Mouse (Mus musculus) lung, postnatal 10 days (tissue): ENCODE results near the gene Ero1l.

Source experiments
- DNase-seq: peaks from one replicate; pipeline ENCODE4 v3.0.0; 2021

Gene Ero1l

GRCm38 (mm10) chr14:45304389-45304788 lies 14.2 kb downstream of the Ero1l start:
- DNase-seq: no peak

GRCm38 (mm10) chr14:45303939-45304338 lies 14.6 kb downstream of the Ero1l start:
- no peak for DNase-seq

- DNase-seq: no peak
Measured at GRCm38 (mm10) chr14:45291608-45292007, 27.0 kb downstream of the Ero1l start.

- DNase-seq: no peak
Measured at GRCm38 (mm10) chr14:45282066-45282465, 36.5 kb downstream of the Ero1l start.

GRCm38 (mm10) chr14:45275816-45276215 lies 42.8 kb downstream of the Ero1l start:
- no peak for DNase-seq

- no peak for DNase-seq
Measured at GRCm38 (mm10) chr14:45263831-45264592, 54.6 kb downstream of the Ero1l start.

GRCm38 (mm10) chr14:45251548-45252076 lies 67.0 kb downstream of the Ero1l start:
- DNase-seq: no peak

- no peak for DNase-seq
Measured at GRCm38 (mm10) chr14:45241613-45242012, 77.0 kb downstream of the Ero1l start.

GRCm38 (mm10) chr14:45239042-45239441 lies 79.5 kb downstream of the Ero1l start:
- no peak for DNase-seq
